Mouse (Mus musculus): ENCODE results near the gene Zmpste24. TPM values are rescaled to one million over a fixed set of nuclear protein-coding genes. Genes with fewer than 3 reads are reported as not detected.

Zmpste24 gene
- polyA plus RNA-seq, 1 experiment from 2014 or later = 23.4 TPM

GRCm38 (mm10) chr4:121057032-121057431, 41.0 kb downstream of the Zmpste24 start:
- Histone ChIP-seq H3K9me3 (replicated peaks) (no peaks in the 10 kb centered on the region), H3K9ac (no peak overlapping the region), H3K4me2 (no peak overlapping the region), H3K27me3 (peaks cover 29% of the 10 kb centered on the region), H3K27ac (no peak overlapping the region), H3K4me3 (replicated peaks) (no peak overlapping the region), H3K36me3 (peaks cover 14% of the 10 kb centered on the region), H3K4me1 (replicated peaks) (no peaks in the 10 kb centered on the region)
- ATAC-seq (ENCODE audit: low read depth) (no peak), DNase-seq (no peak)
- WGBS (ENCODE audit: insufficient replicate concordance) = 30% methylated on average over 2 of the region's 2 CpGs

- WGBS (ENCODE audit: insufficient replicate concordance) = 35% methylated on average over 3 of the region's 3 CpGs
- no peak overlapping the region for H3K9ac ChIP-seq
- ATAC-seq (ENCODE audit: low read depth) = no peak
Measured at GRCm38 (mm10) chr4:121056342-121056741, 41.7 kb downstream of the Zmpste24 start.

GRCm38 (mm10) chr4:121052454-121053323, 45.4 kb downstream of the Zmpste24 start:
- no peaks in the 10 kb centered on the region for H3K4me1 ChIP-seq (replicated peaks)
- H3K36me3 ChIP-seq = no peaks in the 10 kb centered on the region
- ATAC-seq (ENCODE audit: low read depth) (no peak), DNase-seq (no peak)
- no peak overlapping the region for H3K4me2 ChIP-seq
- peaks cover 43% of the 10 kb centered on the region for H3K27me3 ChIP-seq
- H3K4me3 ChIP-seq (replicated peaks) = no peak overlapping the region
- H3K9ac ChIP-seq = no peak overlapping the region
- no peak overlapping the region for H3K27ac ChIP-seq
- no peaks in the 10 kb centered on the region for H3K9me3 ChIP-seq (replicated peaks)
- 14% methylated on average over 35 of the region's 35 CpGs for WGBS (ENCODE audit: insufficient replicate concordance)

More at GRCm38 (mm10) chr4:121056342-121056741, 41.7 kb downstream of the Zmpste24 start:
- H3K9me3 ChIP-seq (replicated peaks) = no peaks in the 10 kb centered on the region
- peaks cover 14% of the 10 kb centered on the region for H3K36me3 ChIP-seq
- DNase-seq = no peak
- H3K4me3 ChIP-seq (replicated peaks) = no peak overlapping the region
- no peak overlapping the region for H3K4me2 ChIP-seq
- no peaks in the 10 kb centered on the region for H3K4me1 ChIP-seq (replicated peaks)
- H3K27me3 ChIP-seq = peaks cover 36% of the 10 kb centered on the region
- no peak overlapping the region for H3K27ac ChIP-seq

GRCm38 (mm10) chr4:121051863-121052262, 46.2 kb downstream of the Zmpste24 start:
- Histone ChIP-seq H3K27ac (no peak overlapping the region), H3K9me3 (replicated peaks) (no peaks in the 10 kb centered on the region), H3K36me3 (no peaks in the 10 kb centered on the region), H3K4me3 (replicated peaks) (no peak overlapping the region), H3K4me2 (no peak overlapping the region), H3K9ac (no peak overlapping the region), H3K27me3 (peaks cover 43% of the 10 kb centered on the region), H3K4me1 (replicated peaks) (no peaks in the 10 kb centered on the region)
- 28% methylated on average over 4 of the region's 4 CpGs for WGBS (ENCODE audit: insufficient replicate concordance)
- DNase-seq = no peak
- ATAC-seq (ENCODE audit: low read depth) = no peak

- no peak overlapping the region for H3K27ac ChIP-seq
- 0 out of 2 replicates have a peak, but pooled peaks cover 4% of the 10 kb centered on the region for H3K4me1 ChIP-seq (replicated peaks)
- H3K27me3 ChIP-seq = peaks cover 42% of the 10 kb centered on the region
- no peaks in the 10 kb centered on the region for H3K36me3 ChIP-seq
- H3K4me2 ChIP-seq = no peak overlapping the region
- ATAC-seq (ENCODE audit: low read depth) (no peak), DNase-seq (no peak)
- H3K9ac ChIP-seq = no peak overlapping the region
- 55% methylated on average over 3 of the region's 3 CpGs for WGBS (ENCODE audit: insufficient replicate concordance)
- no peak overlapping the region for H3K4me3 ChIP-seq (replicated peaks)
- no peaks in the 10 kb centered on the region for H3K9me3 ChIP-seq (replicated peaks)
Measured at GRCm38 (mm10) chr4:121042946-121043345, 55.1 kb downstream of the Zmpste24 start.

- Histone ChIP-seq H3K4me3 (replicated peaks) (no peak overlapping the region), H3K27ac (no peak overlapping the region), H3K4me2 (no peak overlapping the region), H3K9me3 (replicated peaks) (no peaks in the 10 kb centered on the region), H3K9ac (no peak overlapping the region), H3K36me3 (no peaks in the 10 kb centered on the region), H3K27me3 (peaks cover 46% of the 10 kb centered on the region), H3K4me1 (replicated peaks) (0 out of 2 replicates have a peak, but pooled peaks cover 4% of the 10 kb centered on the region)
- 66% methylated on average over 5 of the region's 5 CpGs for WGBS (ENCODE audit: insufficient replicate concordance)
- no peak for ATAC-seq (ENCODE audit: low read depth)
- DNase-seq = no peak
Measured at GRCm38 (mm10) chr4:121042472-121042871, 55.6 kb downstream of the Zmpste24 start.

GRCm38 (mm10) chr4:121040897-121041671, 57.0 kb downstream of the Zmpste24 start:
- DNase-seq = peak; percentile 40
- peak; percentile 32; the same call in 1 of the 2 replicates for ATAC-seq (ENCODE audit: low read depth)

GRCm38 (mm10) chr4:121040323-121040722, 57.7 kb downstream of the Zmpste24 start:
- ATAC-seq (ENCODE audit: low read depth) (no peak), DNase-seq (no peak)
- no peaks in the 10 kb centered on the region for H3K36me3 ChIP-seq
- H3K9ac ChIP-seq = no peak overlapping the region
- peak overlapping the region; percentile 59 for H3K4me2 ChIP-seq
- 51% methylated on average over 14 of the region's 14 CpGs for WGBS (ENCODE audit: insufficient replicate concordance)
- H3K4me3 ChIP-seq (replicated peaks) = peak overlapping the region; percentile 43
- H3K27me3 ChIP-seq = peaks cover 46% of the 10 kb centered on the region
- 0 out of 2 replicates have a peak, but pooled peaks cover 4% of the 10 kb centered on the region for H3K4me1 ChIP-seq (replicated peaks)
- H3K9me3 ChIP-seq (replicated peaks) = no peaks in the 10 kb centered on the region
- no peak overlapping the region for H3K27ac ChIP-seq

More at GRCm38 (mm10) chr4:121040897-121041671, 57.0 kb downstream of the Zmpste24 start:
- Histone ChIP-seq H3K9ac (no peak overlapping the region), H3K36me3 (no peaks in the 10 kb centered on the region), H3K4me2 (no peak overlapping the region), H3K27ac (no peak overlapping the region), H3K27me3 (peaks cover 46% of the 10 kb centered on the region), H3K9me3 (replicated peaks) (no peaks in the 10 kb centered on the region), H3K4me3 (replicated peaks) (no peak overlapping the region), H3K4me1 (replicated peaks) (0 out of 2 replicates have a peak, but pooled peaks cover 4% of the 10 kb centered on the region)
- WGBS (ENCODE audit: insufficient replicate concordance) = 22% methylated on average over 18 of the region's 18 CpGs

GRCm38 (mm10) chr4:121039331-121040115, 58.5 kb downstream of the Zmpste24 start, which contains the start of gene Col9a2:
Col9a2 (plus strand) TSS chr4:121039385.
- ATAC-seq (ENCODE audit: low read depth) = 0 out of 2 replicates have a peak, but pooled peaks have one; percentile 13
- Histone ChIP-seq H3K9ac (peak within 1 kb of the TSS; percentile 36; the same call in 1 of the 2 replicates), H3K36me3 (no peaks in the 10 kb centered on the region), H3K4me2 (peak within 1 kb of the TSS; percentile 59), H3K4me3 (replicated peaks) (peak within 1 kb of the TSS; percentile 43), H3K9me3 (replicated peaks) (no peaks in the 10 kb centered on the region), H3K27me3 (peaks cover 46% of the 10 kb centered on the region), H3K4me1 (replicated peaks) (0 out of 2 replicates have a peak, but pooled peaks cover 4% of the 10 kb centered on the region), H3K27ac (no peak within 1 kb of the TSS)
- WGBS (ENCODE audit: insufficient replicate concordance) = 4% methylated on average over 46 of the region's 46 CpGs
- DNase-seq = no peak

GRCm38 (mm10) chr4:121033006-121033405, 65.0 kb downstream of the Zmpste24 start:
- Histone ChIP-seq H3K36me3 (no peaks in the 10 kb centered on the region), H3K9ac (no peak overlapping the region), H3K9me3 (replicated peaks) (no peaks in the 10 kb centered on the region), H3K27ac (no peak overlapping the region), H3K4me2 (no peak overlapping the region), H3K27me3 (peaks cover 5% of the 10 kb centered on the region), H3K4me3 (replicated peaks) (no peak overlapping the region), H3K4me1 (replicated peaks) (peaks cover 8% of the 10 kb centered on the region; the same call in 1 of the 2 replicates)
- DNase-seq (no peak), ATAC-seq (ENCODE audit: low read depth) (no peak)
- 72% methylated on average over 2 of the region's 2 CpGs for WGBS (ENCODE audit: insufficient replicate concordance)
